Mouse (Mus musculus): ENCODE measurements at regions not wholly inside any gene's neighbourhood (a gene's known extent, or its start where the extent isn't known, plus 50 kb on each side); places are given as distances from the start of the nearest gene placed in this dataset.
A peak's percentile ranks its signal among the peaks of the same experiment; 100 is the strongest.

DNA sequence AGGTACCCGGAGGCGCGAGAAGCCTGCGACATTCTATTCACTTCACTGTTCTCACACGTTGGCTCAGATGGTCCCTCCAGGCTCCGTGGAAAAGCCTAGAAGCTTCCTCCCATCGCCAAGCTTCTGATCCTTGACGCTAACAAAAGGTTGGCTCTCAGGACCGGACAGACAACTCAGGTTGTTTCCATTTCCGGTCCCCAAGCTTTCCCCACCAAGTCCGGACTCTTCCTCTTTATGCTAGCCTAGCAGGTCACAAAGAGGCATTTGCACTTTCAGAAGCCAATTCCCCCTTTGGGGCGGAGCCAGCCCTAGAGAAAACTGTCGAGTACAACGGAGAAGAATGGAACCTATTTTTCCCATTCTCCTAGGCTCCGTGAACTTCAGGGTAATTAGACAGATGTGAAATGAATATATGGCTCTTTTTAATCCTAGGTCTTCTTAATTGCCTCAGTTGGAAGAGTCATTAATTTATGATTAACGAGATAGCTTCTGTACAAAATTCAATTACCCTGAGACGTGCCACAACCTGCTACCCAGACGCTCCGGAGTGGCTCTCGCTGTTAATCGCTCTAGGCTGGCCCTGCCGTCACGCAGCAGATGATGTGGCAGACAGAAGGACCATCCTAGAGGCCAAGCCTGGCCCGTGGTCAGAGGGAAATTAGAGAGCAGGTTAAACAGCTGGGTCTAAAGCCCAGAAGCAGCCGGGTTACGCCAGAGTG lies 207.6 kb downstream of the Xxylt1 start:
- peak; percentile 58 to 63 for DNase-seq

DNA sequence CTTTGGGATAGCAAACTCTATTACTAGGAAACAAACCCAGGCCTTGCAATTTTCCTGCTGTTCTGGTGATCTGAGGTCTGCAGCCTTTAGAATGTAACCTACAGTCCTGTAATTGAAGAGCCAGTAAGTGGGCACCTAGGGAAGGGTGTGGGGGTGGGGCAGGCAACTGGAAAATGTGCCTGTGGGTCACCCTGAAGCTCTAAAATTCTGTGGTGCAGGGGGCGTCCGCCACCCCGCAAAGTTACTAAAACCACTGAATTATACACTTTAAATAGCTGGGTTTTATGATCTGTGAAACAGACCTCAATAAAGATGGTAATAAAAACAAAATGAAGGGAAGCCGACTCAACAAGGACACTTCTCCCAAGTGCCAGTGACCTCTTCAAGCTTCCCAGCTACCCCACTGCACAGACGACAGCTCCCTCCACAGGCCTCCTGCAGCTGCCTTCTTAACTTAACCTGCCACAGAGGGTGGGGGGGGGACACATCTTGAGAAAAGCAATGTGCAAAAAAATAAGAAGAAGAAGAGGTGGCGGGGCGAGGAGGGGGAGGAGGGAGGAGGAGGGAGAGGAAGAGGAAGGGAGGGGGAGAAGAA lies 205.9 kb downstream of the Xxylt1 start:
- peak; percentile 42 to 63 for DNase-seq

DNA sequence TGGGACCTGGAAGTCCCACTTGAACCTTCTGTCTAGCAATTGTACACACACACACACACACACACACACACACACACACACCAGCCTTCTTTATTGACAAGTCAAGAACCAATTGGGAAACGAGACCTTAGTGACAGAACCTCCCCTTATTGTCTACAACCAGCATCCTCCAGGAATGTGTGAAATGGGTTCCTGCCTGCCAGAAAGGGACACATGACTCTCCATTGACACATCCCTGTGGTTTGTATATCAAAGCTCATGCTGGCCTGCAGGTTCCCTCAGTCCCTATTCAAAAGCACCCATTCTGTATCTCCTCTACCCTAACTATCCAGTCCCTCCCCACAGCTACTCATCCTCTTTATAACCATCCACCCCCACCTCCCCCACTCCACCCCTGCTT lies 202.4 kb downstream of the Xxylt1 start:
- no peak for DNase-seq

DNA sequence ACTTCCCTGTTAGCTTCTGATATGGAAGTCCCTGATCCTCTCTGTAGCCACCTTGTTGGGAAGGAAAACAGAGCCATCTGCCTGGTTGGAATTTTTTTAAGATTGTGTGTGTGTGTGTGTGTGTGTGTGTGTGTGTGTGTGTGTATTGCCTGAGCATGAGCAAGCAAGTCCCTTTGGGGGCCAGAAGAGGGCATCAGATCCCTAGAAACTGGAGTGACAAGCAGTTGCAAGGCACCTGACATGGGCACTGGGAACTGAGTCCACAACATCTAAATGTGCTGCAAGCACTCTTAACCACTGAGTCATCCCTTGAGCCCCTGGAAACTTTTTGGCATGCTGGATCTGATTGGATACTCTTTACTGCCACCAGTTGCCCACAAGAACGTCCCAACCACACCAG lies 201.4 kb downstream of the Xxylt1 start:
- no peak for DNase-seq

- DNase-seq = no peak
Measured at GRCm38 (mm10) chr16:30880682-30881081, 200.6 kb downstream of the Xxylt1 start.

- peak in 1 of 2 experiments; percentile 53 for DNase-seq
Measured at GRCm38 (mm10) chr16:30881186-30881585, 200.0 kb downstream of the Xxylt1 start.

DNA sequence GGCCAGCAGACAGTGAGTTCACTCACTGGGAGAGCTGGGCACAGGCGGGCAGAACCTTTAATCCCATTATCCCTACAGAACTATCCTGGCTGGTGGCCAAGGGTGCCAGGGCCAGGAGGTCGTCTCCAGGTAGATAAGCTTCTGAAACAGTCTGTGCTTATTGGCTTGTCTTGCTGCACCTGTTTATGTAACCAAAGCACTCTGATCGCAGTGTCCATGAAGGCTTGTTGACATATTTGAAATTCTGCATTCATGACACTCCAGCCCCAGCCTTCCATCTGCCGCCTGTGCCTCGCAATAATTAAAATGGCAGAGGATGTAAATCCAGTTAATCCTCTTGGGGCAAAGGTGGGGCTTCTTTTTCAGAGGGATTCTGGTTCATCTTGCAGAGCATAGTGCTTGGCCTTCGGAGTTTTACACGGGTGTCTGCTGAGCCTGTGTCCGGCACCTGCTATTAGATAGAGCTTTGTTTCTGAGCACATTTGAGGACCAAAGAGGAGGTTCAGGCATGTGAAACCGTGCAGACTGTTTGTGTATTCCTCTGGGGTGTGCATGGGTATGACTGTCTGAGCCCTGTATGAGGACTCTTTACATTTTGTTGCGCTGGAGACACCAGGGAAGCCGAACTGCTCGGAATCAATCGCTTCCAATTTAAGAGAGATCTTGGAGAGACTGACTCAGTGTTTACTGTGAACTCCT lies 197.6 kb downstream of the Xxylt1 start:
- no peak for DNase-seq

DNA sequence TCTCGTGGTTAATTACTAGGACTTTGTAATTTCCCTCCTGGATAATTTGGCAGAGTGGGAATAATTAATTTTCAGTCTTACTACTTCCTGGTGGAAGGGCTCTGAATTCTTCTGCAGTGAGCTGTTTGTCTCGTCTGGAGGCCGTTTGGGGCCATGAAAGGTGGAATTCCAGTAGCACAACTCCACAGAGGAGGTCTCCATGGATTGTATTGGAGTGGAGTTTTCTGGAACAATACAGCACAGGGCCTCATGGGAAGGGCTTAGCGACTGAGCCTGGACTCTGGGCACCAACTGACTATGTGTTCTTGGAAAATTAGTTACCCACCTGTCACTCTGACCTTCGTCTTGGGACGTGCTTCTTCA lies 197.1 kb downstream of the Xxylt1 start:
- DNase-seq = no peak

- no peak for DNase-seq
Measured at GRCm38 (mm10) chr16:30886982-30887381, 194.2 kb downstream of the Xxylt1 start.

GRCm38 (mm10) chr16:30887536-30887935 lies 193.7 kb downstream of the Xxylt1 start:
- DNase-seq = no peak

GRCm38 (mm10) chr16:30888556-30889323 lies 192.5 kb downstream of the Xxylt1 start:
- no peak for DNase-seq

- DNase-seq = no peak
Measured at GRCm38 (mm10) chr16:30892606-30893005, 188.6 kb downstream of the Xxylt1 start.

DNA sequence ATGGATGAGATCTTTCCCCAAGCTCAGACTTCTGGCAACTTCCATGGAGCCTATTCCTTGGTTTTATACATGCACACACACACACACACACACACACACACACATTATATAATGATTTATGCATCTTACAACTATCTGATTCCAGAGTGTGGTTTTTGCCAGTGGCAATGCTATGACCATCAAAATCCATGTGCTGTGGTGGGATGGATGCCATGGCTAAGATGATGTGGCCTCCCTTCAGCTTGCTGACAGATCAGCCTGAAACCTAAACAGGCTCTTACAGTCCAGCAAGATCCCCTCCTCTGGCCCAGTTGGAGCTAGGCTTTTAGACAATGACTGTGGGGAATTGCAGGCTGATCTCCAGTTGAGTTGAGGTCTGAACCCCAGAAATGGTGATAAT lies 187.1 kb downstream of the Xxylt1 start:
- no peak for DNase-seq

DNA sequence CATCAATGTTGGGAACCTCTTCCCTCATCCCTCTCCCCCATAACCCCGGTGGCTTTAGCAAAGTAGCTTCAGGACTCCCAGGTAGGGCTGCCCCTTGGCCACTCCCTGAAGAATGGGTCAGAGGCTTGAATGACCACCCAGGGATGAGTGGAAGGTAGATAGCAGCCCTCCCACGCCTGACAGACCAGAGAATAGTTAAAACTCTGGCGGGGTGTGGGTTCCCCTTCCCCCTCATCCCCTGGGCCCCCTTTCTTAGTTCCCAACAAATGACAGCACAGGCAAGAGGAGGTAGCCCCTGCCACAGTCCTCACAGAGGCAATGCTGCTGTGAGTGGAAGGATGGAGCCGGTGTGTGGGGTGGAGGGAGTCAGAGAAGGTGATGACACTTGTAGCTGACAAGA lies 186.2 kb downstream of the Xxylt1 start:
- no peak for DNase-seq

GRCm38 (mm10) chr16:30897371-30897770 lies 183.9 kb downstream of the Xxylt1 start:
- DNase-seq = no peak

DNA sequence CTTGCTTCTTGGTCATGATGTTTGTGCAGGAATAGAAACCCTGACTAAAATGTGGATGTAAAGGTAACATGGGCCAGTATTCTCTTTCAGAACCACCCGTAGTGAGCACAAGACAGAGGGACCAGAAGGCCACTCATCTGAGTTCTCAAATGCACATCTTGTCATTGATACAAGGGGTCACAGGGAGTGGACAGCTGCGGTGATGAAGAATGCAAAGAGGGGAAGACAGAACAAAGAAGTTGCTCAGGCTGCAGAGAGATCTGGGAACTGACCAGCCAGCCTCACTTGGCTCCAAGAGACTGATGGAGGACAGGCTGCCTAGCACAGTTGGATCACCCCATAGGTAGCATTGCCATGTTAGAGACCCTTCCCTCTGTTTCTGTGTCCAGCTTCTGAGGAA lies 181.1 kb downstream of the Xxylt1 start:
- DNase-seq = no peak

DNA sequence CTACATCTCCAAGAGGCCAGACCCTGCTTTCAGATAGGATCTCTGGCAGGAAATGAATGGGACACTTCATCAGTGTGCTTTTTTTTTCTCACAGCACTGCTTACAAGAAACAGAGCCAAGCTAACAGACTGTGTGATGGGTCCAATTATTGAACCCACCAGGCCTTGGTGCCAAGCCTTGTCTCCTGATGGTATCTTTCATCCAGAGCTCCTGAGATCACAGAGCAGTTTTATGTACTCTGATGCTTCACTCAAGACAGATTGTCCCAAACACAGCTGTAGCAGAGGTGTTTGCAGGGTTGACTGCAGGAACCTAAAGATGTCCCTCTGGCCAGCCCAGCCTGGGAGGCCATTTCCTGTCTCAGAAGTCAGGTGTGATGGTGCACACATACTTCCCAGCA lies 179.9 kb downstream of the Xxylt1 start:
- DNase-seq = no peak
